Mouse (Mus musculus): ENCODE measurements around the gene Usp3. TPM values are rescaled to one million over a fixed set of nuclear protein-coding genes. Genes with fewer than 3 reads are reported as not detected.

The Usp3 gene
- polyA plus RNA-seq, 1 experiment, result 70.5 TPM

DNA sequence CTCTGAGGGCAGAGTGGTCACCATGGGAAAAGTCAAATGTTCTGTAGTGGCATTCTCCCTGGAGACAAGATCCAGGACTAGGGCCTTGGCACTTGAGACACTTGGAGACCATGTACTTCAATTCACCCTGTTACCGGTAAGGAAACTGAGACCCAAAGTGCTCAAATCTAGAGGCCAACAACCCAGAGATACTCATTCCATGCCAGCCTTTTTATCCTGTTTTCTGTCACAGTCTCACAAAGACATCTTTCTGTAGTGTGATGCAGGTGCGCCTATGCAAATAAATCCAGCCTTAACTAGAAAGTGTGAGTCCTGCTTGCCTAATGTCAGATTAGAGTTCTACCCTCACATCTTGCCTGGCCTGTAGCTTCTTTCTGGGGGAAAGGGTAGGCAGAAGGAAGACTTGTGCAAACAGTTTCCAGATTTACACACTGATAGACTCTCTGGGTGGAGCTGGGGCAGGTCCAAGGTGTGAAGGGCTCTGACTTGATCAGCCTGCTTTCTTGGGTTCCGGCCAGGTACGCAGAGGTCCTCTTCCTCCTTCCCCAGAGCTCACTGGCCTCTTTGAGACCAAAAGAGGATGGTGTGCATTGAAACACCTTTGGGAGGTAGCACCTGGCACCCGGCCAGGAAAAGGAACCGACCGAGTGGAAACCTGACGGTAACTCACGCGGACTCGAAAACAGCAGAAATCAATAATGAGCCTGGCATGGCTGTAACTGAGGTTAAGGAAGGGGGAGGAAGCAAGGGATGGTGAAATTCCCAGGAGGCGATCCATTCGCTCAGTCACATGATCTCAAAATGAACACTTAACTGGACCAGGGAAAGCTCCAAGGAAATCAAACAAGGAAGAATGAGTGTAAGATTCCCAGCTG, 13.2 kb upstream of the Usp3 start:
- Histone ChIP-seq H3K27me3 (ENCODE audit: control insufficient read depth, insufficient read depth, low read length) (no peaks in the 10 kb centered on the region), H3K4me3 (ENCODE audit: control insufficient read depth, insufficient read depth, low read length) (no peak overlapping the region), H3K36me3 (ENCODE audit: control insufficient read depth, insufficient read depth, low read length) (no peaks in the 10 kb centered on the region), H3K27ac (ENCODE audit: control insufficient read depth, insufficient read depth, low read length) (no peak overlapping the region), H3K4me1 (replicated peaks; ENCODE audit: control insufficient read depth, insufficient read depth, low read length) (peaks cover 28% of the 10 kb centered on the region)
- TF ChIP-seq CTCF (IDR thresholded peaks at IDR 0.05; ENCODE audit: borderline replicate concordance, control insufficient read depth, extremely low read depth, insufficient read depth, low read length, poor library complexity) (no peak), POLR2A (IDR thresholded peaks at IDR 0.05; ENCODE audit: control insufficient read depth, extremely low read depth, insufficient read depth, low read length, poor library complexity) (no peak)
- no peak for DNase-seq
- WGBS, result 87% methylated on average over 13 of the region's 13 CpGs

DNA sequence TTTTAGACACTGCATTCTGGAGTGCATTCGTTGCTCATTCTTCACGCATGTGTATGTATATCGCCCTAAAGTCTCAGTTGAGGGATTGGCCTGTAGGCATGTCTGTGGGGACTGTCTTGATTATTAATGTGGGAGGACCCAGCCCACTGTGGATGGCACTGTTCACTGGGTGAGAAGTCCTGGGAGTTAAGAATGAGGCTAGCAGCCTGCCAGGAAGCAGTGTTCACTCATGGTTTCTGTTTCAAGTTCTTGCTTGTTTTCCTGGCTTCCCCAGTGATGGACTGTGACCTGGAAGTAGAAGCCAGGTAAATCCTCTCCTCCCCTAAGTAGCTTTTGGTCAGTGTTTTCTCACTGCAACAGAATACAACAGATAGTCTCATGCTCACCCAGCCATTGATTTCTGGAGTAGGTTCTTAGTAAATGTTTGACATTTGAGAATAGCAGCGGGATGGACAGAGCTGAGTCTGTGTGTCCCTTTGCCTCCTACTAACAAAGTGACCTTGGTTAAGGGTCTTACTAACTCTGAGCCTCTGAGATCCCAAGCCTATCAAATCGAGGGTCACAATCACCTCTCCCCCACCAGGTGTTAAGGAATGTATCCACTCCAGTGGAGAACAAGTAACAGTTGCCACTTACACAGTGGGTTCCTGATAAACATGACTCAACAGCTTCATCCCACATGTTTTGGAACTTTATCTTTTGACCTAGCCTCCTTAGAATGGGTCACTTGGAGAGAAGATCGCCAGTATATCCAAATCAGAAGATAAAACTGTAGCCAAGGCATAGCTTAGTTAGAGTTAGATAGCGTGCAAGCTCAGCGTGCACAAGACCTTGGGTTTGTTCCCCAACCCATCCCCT, 11.6 kb upstream of the Usp3 start:
- no peak for DNase-seq
- 92% methylated on average over 8 of the region's 8 CpGs for WGBS
- TF ChIP-seq CTCF (IDR thresholded peaks at IDR 0.05; ENCODE audit: borderline replicate concordance, control insufficient read depth, extremely low read depth, insufficient read depth, low read length, poor library complexity) (no peak), POLR2A (IDR thresholded peaks at IDR 0.05; ENCODE audit: control insufficient read depth, extremely low read depth, insufficient read depth, low read length, poor library complexity) (no peak)

DNA sequence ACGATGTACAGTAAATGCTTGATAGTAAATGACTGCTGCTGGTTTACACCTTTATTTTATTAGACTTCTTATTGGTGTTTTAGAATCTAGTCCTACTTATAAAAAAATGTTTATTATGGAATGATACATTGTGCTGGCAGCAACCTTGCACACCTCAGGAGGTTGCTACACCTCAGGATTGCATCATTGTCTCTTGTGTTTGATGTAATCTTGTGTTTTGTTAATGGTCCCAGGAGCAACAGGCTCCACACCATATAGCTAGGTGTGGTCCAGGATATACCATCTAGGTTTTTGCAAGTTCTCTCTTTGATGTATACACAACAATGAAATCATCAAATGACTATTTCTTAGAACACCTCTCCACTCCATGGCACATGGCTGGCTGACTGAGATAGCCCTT, 11.0 kb upstream of the Usp3 start:
- TF ChIP-seq POLR2A (IDR thresholded peaks at IDR 0.05; ENCODE audit: control insufficient read depth, extremely low read depth, insufficient read depth, low read length, poor library complexity), result no peak
- TF ChIP-seq CTCF (IDR thresholded peaks at IDR 0.05; ENCODE audit: borderline replicate concordance, control insufficient read depth, extremely low read depth, insufficient read depth, low read length, poor library complexity), result no peak

More for the DNA sequence above, 11.6 kb upstream of the Usp3 start:
- Histone ChIP-seq H3K4me3 (ENCODE audit: control insufficient read depth, insufficient read depth, low read length) (no peak overlapping the region), H3K27me3 (ENCODE audit: control insufficient read depth, insufficient read depth, low read length) (no peaks in the 10 kb centered on the region), H3K27ac (ENCODE audit: control insufficient read depth, insufficient read depth, low read length) (no peak overlapping the region), H3K4me1 (replicated peaks; ENCODE audit: control insufficient read depth, insufficient read depth, low read length) (peaks cover 36% of the 10 kb centered on the region), H3K36me3 (ENCODE audit: control insufficient read depth, insufficient read depth, low read length) (no peaks in the 10 kb centered on the region)

DNA sequence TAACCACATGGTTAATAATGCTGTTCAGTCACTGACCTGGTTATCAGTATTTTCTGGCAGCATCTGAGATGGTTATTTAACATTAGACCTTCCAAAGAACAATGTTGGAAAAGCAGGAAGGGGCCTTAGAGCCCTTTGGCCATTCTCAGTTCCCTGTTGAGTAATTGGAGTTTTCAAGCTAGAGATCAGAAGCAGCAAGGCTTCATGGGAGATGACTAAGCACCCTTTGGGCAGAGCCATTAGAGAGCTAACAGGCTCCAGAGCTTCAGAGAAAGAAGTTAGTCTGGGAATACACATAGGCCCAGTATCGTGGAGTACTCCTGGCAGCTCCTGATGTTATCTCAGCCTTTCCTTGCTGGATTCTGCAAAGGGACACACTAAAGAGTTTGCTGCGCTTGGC, 8.1 kb upstream of the Usp3 start:
- H3K27ac ChIP-seq (ENCODE audit: control insufficient read depth, insufficient read depth, low read length), result no peak overlapping the region

More for the DNA sequence above, 11.0 kb upstream of the Usp3 start:
- Histone ChIP-seq H3K27ac (ENCODE audit: control insufficient read depth, insufficient read depth, low read length) (no peak overlapping the region), H3K36me3 (ENCODE audit: control insufficient read depth, insufficient read depth, low read length) (no peaks in the 10 kb centered on the region), H3K27me3 (ENCODE audit: control insufficient read depth, insufficient read depth, low read length) (no peaks in the 10 kb centered on the region), H3K4me3 (ENCODE audit: control insufficient read depth, insufficient read depth, low read length) (no peak overlapping the region), H3K4me1 (replicated peaks; ENCODE audit: control insufficient read depth, insufficient read depth, low read length) (peaks cover 40% of the 10 kb centered on the region)
- WGBS, result 100% methylated on average over 1 of the region's 1 CpGs
- DNase-seq, result no peak

DNA sequence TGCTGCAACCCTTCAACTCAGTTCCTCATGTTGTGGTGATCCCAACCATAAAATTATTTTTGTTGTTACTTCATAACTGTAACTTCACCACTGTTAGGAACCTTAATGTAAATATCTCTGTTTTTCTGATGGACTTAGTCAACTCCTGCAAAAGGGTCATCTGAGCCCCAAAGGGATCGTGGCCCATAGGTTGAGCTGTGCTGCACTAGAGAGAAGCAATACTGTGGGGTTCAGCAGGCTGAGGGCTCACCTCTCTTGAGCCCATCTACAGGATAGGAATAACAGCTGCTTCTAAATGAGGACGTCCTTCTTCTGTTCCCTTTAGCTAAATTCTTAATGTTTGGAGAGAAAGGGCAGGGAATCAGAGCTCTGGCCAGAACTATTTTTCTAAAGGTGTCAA, 7.6 kb upstream of the Usp3 start:
- Histone ChIP-seq H3K4me3 (ENCODE audit: control insufficient read depth, insufficient read depth, low read length) (no peak overlapping the region), H3K36me3 (ENCODE audit: control insufficient read depth, insufficient read depth, low read length) (no peaks in the 10 kb centered on the region), H3K4me1 (replicated peaks; ENCODE audit: control insufficient read depth, insufficient read depth, low read length) (peaks cover 46% of the 10 kb centered on the region), H3K27me3 (ENCODE audit: control insufficient read depth, insufficient read depth, low read length) (no peaks in the 10 kb centered on the region), H3K27ac (ENCODE audit: control insufficient read depth, insufficient read depth, low read length) (no peak overlapping the region)
- TF ChIP-seq POLR2A (IDR thresholded peaks at IDR 0.05; ENCODE audit: control insufficient read depth, extremely low read depth, insufficient read depth, low read length, poor library complexity) (no peak), CTCF (IDR thresholded peaks at IDR 0.05; ENCODE audit: borderline replicate concordance, control insufficient read depth, extremely low read depth, insufficient read depth, low read length, poor library complexity) (no peak)
- WGBS, result 94% methylated on average over 2 of the region's 2 CpGs
- DNase-seq, result no peak

More for the DNA sequence above, 8.1 kb upstream of the Usp3 start:
- Histone ChIP-seq H3K4me1 (replicated peaks; ENCODE audit: control insufficient read depth, insufficient read depth, low read length) (peaks cover 45% of the 10 kb centered on the region), H3K27me3 (ENCODE audit: control insufficient read depth, insufficient read depth, low read length) (no peaks in the 10 kb centered on the region), H3K4me3 (ENCODE audit: control insufficient read depth, insufficient read depth, low read length) (no peak overlapping the region), H3K36me3 (ENCODE audit: control insufficient read depth, insufficient read depth, low read length) (no peaks in the 10 kb centered on the region)
- DNase-seq, result no peak
- TF ChIP-seq CTCF (IDR thresholded peaks at IDR 0.05; ENCODE audit: borderline replicate concordance, control insufficient read depth, extremely low read depth, insufficient read depth, low read length, poor library complexity) (no peak), POLR2A (IDR thresholded peaks at IDR 0.05; ENCODE audit: control insufficient read depth, extremely low read depth, insufficient read depth, low read length, poor library complexity) (no peak)
- WGBS, result 95% methylated on average over 2 of the region's 2 CpGs

DNA sequence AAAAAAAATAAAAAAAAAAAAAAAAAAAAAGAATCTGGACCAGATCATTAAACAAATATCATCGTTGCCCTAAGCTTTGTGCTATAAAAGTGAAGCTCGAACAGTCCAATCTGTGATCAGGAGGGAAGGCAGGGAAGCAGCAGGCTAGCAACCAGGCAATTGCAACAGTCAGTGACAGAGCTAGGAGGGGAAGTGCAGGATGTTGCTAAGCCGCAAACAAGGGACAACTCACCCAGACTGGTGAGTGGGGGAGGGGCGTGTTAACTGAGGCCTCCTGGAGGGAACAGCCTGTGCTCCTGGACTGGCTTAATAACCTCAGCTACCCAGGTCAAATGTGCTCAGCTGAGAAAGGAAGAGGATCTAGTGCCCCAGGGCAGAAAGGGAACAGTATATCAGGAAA, 6.6 kb upstream of the Usp3 start:
- Histone ChIP-seq H3K27ac (ENCODE audit: control insufficient read depth, insufficient read depth, low read length) (peak overlapping the region; percentile 8; the same call in 1 of the 2 replicates), H3K4me3 (ENCODE audit: control insufficient read depth, insufficient read depth, low read length) (no peak overlapping the region), H3K4me1 (replicated peaks; ENCODE audit: control insufficient read depth, insufficient read depth, low read length) (peaks cover 47% of the 10 kb centered on the region), H3K36me3 (ENCODE audit: control insufficient read depth, insufficient read depth, low read length) (no peaks in the 10 kb centered on the region), H3K27me3 (ENCODE audit: control insufficient read depth, insufficient read depth, low read length) (no peaks in the 10 kb centered on the region)
- WGBS, result under 1% methylated on average over 4 of the region's 4 CpGs
- peak; percentile 87 for DNase-seq
- TF ChIP-seq POLR2A (IDR thresholded peaks at IDR 0.05; ENCODE audit: control insufficient read depth, extremely low read depth, insufficient read depth, low read length, poor library complexity), result no peak
- TF ChIP-seq CTCF (IDR thresholded peaks at IDR 0.05; ENCODE audit: borderline replicate concordance, control insufficient read depth, extremely low read depth, insufficient read depth, low read length, poor library complexity), result no peak
